Mouse (Mus musculus): ENCODE measurements at regions not wholly inside any gene's neighbourhood (a gene's known extent, or its start where the extent isn't known, plus 50 kb on each side); places are given as distances from the start of the nearest gene placed in this dataset.

DNA sequence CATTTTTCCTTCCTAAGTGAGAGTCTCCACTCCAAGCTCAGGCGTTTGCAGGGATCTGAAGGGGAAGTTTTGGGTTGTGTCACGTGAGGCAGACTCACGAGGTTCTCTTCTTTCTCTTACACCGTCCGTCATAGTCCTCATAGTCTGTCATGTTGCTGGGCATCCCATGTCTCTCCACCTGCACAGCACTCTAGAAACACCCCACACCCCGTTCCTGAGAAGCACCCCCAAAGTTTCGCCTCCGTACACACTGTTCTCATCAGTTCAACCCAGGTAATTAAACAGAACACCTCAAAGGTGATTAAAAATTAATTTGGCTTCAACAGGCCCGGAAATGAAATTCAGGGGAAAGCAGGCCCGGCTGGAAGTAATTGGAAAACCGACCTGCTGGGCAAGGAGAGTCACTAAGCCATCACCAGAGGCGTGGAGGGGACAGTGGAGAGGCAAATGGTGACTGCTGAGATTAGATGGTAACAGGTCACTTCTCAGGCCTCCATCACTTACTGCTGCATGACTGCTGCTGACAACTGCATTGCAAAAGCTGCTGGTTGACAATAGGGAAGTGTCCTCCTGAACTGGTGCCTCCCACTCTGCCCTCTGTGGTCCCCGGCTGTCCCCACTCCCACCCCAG, 63.1 kb upstream of the Smndc1 start:
- H3K36me3 ChIP-seq (replicated peaks) = no peaks in the 10 kb centered on the region
- H3K27ac ChIP-seq = 0 out of 2 replicates have a peak overlapping the region, but pooled peaks have one; percentile 42
- H3K9me3 ChIP-seq = no peaks in the 10 kb centered on the region
- 0 out of 2 replicates have a peak, but pooled peaks have one; percentile 34 for ATAC-seq (ENCODE audit: low FRiP score)
- H3K27me3 ChIP-seq = no peaks in the 10 kb centered on the region
- no peak overlapping the region for H3K9ac ChIP-seq
- no peak overlapping the region for H3K4me2 ChIP-seq
- no peak overlapping the region for H3K4me3 ChIP-seq (replicated peaks)
- WGBS = 68% methylated on average over 13 of the region's 13 CpGs
- peaks cover 19% of the 10 kb centered on the region; the same call in 1 of the 2 replicates for H3K4me1 ChIP-seq

GRCm38 (mm10) chr19:53452360-53452759, 62.0 kb upstream of the Smndc1 start:
- Histone ChIP-seq H3K4me2 (no peak overlapping the region), H3K9me3 (no peaks in the 10 kb centered on the region), H3K4me3 (replicated peaks) (no peak overlapping the region), H3K36me3 (replicated peaks) (no peaks in the 10 kb centered on the region), H3K9ac (no peak overlapping the region), H3K27me3 (no peaks in the 10 kb centered on the region), H3K4me1 (peaks cover 22% of the 10 kb centered on the region; the same call in 1 of the 2 replicates), H3K27ac (0 out of 2 replicates have a peak overlapping the region, but pooled peaks have one; percentile 8)
- 73% methylated on average over 3 of the region's 3 CpGs for WGBS
- ATAC-seq (ENCODE audit: low FRiP score) = no peak

GRCm38 (mm10) chr19:53451388-53451922, 61.1 kb upstream of the Smndc1 start:
- Histone ChIP-seq H3K9ac (no peak overlapping the region), H3K27ac (0 out of 2 replicates have a peak overlapping the region, but pooled peaks have one; percentile 43)
- ATAC-seq (ENCODE audit: low FRiP score) = no peak

GRCm38 (mm10) chr19:53450624-53451387, 60.4 kb upstream of the Smndc1 start:
- Histone ChIP-seq H3K4me1 (peaks cover 22% of the 10 kb centered on the region; the same call in 1 of the 2 replicates), H3K27me3 (no peaks in the 10 kb centered on the region), H3K9me3 (no peaks in the 10 kb centered on the region), H3K9ac (no peak overlapping the region), H3K4me2 (no peak overlapping the region), H3K36me3 (replicated peaks) (no peaks in the 10 kb centered on the region), H3K27ac (peak overlapping the region; percentile 43; the same call in 1 of the 2 replicates), H3K4me3 (replicated peaks) (no peak overlapping the region)
- WGBS = 82% methylated on average over 15 of the region's 17 CpGs
- no peak for ATAC-seq (ENCODE audit: low FRiP score)

More at GRCm38 (mm10) chr19:53451388-53451922, 61.1 kb upstream of the Smndc1 start:
- H3K4me1 ChIP-seq = peaks cover 22% of the 10 kb centered on the region; the same call in 1 of the 2 replicates
- H3K36me3 ChIP-seq (replicated peaks) = no peaks in the 10 kb centered on the region
- H3K27me3 ChIP-seq = no peaks in the 10 kb centered on the region
- H3K9me3 ChIP-seq = no peaks in the 10 kb centered on the region
- no peak overlapping the region for H3K4me2 ChIP-seq
- H3K4me3 ChIP-seq (replicated peaks) = no peak overlapping the region
- WGBS = 54% methylated on average over 13 of the region's 13 CpGs

DNA sequence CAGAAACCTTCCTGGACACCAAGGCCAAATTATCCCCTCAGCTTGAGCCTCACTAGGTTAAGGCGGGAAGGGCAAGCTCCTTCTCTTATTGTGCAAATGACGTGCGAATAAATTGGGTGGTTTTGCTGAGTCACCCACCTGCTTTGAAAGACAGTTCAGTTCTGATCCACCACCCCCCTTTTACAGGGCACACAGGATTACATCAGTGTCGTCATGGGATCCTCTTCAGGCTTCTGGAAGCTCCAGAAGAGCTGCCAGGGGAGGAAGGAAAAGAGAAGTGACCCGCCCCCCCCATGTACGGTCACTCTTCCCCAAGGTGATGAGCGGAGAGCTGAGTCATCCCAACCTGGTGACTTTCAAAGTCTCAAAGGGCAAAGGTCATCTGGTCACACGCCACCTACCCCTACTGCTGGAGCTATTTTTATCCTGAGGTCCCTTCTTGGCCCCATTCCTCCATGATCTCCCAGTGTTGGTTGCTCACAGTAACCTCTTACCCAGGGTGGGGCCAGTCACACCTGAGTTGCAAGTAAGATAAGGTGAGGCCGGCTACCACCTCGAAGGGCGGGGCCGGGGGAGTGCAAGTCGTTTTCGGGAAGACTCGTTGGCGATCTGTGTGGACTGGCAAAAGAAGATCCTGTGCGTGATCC, 58.9 kb upstream of the Smndc1 start:
- peaks cover 4% of the 10 kb centered on the region; the same call in 1 of the 2 replicates for H3K27me3 ChIP-seq
- no peak for ATAC-seq (ENCODE audit: low FRiP score)
- H3K36me3 ChIP-seq (replicated peaks) = no peaks in the 10 kb centered on the region
- H3K9me3 ChIP-seq = no peaks in the 10 kb centered on the region
- WGBS = 86% methylated on average over 17 of the region's 17 CpGs
- H3K27ac ChIP-seq = no peak overlapping the region
- no peak overlapping the region for H3K9ac ChIP-seq
- no peak overlapping the region for H3K4me3 ChIP-seq (replicated peaks)
- H3K4me1 ChIP-seq = peaks cover 25% of the 10 kb centered on the region; the same call in 1 of the 2 replicates
- no peak overlapping the region for H3K4me2 ChIP-seq

DNA sequence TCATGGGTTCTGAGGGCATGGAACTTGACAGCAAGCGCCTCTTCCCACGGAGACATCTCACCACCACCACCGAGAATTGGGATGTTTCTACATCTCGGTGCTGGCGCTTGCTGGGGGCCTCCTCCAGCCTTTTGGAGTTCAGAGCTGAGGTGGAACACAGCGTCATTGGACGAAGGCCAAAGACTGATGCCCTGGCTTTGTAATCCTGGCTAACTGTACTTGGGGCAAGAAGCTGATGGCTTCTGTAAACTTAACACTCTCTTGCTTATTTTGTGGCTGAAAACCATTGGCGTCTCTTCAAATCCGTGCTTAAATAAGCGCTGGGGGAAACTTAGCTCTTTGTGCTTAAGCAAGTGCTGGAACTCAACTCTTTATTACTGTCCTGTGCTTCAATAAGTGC, 57.8 kb upstream of the Smndc1 start:
- H3K27me3 ChIP-seq = peaks cover 4% of the 10 kb centered on the region; the same call in 1 of the 2 replicates
- peaks cover 17% of the 10 kb centered on the region; the same call in 1 of the 2 replicates for H3K4me1 ChIP-seq
- no peak for ATAC-seq (ENCODE audit: low FRiP score)
- H3K4me2 ChIP-seq = no peak overlapping the region
- WGBS = 84% methylated on average over 10 of the region's 10 CpGs
- H3K9me3 ChIP-seq = no peaks in the 10 kb centered on the region
- H3K4me3 ChIP-seq (replicated peaks) = no peak overlapping the region
- no peak overlapping the region for H3K9ac ChIP-seq
- no peaks in the 10 kb centered on the region for H3K36me3 ChIP-seq (replicated peaks)
- no peak overlapping the region for H3K27ac ChIP-seq

GRCm38 (mm10) chr19:53447754-53448153, 57.4 kb upstream of the Smndc1 start:
- WGBS = 51% methylated on average over 6 of the region's 6 CpGs
- peaks cover 17% of the 10 kb centered on the region; the same call in 1 of the 2 replicates for H3K4me1 ChIP-seq
- no peak for ATAC-seq (ENCODE audit: low FRiP score)
- no peaks in the 10 kb centered on the region for H3K36me3 ChIP-seq (replicated peaks)
- H3K4me3 ChIP-seq (replicated peaks) = no peak overlapping the region
- H3K27me3 ChIP-seq = peaks cover 4% of the 10 kb centered on the region; the same call in 1 of the 2 replicates
- H3K9ac ChIP-seq = no peak overlapping the region
- H3K27ac ChIP-seq = no peak overlapping the region
- H3K4me2 ChIP-seq = no peak overlapping the region
- no peaks in the 10 kb centered on the region for H3K9me3 ChIP-seq

GRCm38 (mm10) chr19:53446216-53446615, 55.8 kb upstream of the Smndc1 start:
- no peaks in the 10 kb centered on the region for H3K9me3 ChIP-seq
- H3K4me2 ChIP-seq = no peak overlapping the region
- H3K27ac ChIP-seq = no peak overlapping the region
- H3K36me3 ChIP-seq (replicated peaks) = no peaks in the 10 kb centered on the region
- 81% methylated on average over 5 of the region's 5 CpGs for WGBS
- H3K27me3 ChIP-seq = peaks cover 4% of the 10 kb centered on the region; the same call in 1 of the 2 replicates
- H3K9ac ChIP-seq = no peak overlapping the region
- H3K4me3 ChIP-seq (replicated peaks) = no peak overlapping the region
- no peak for ATAC-seq (ENCODE audit: low FRiP score)
- H3K4me1 ChIP-seq = peaks cover 13% of the 10 kb centered on the region; the same call in 1 of the 2 replicates

DNA sequence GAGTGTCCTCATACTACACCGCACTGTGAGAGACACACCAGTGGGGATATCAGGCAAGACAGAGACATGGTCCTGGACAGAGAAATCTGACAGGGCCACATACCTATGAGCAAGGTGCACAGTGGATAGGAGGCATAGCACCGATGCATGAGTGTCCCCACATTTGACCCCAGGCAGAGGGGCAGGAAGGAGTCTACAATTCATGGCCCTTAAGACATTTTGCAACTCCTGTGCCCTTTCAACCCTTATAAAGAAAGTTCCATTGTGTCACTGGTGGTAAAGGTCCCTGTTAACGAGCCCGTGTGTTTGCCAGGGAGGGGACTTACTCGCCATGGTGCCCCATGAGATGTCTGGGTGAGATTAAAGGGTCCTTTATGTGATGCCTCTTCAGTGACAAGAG, 54.3 kb upstream of the Smndc1 start:
- no peaks in the 10 kb centered on the region for H3K9me3 ChIP-seq
- H3K36me3 ChIP-seq (replicated peaks) = no peaks in the 10 kb centered on the region
- ATAC-seq (ENCODE audit: low FRiP score) = no peak

DNA sequence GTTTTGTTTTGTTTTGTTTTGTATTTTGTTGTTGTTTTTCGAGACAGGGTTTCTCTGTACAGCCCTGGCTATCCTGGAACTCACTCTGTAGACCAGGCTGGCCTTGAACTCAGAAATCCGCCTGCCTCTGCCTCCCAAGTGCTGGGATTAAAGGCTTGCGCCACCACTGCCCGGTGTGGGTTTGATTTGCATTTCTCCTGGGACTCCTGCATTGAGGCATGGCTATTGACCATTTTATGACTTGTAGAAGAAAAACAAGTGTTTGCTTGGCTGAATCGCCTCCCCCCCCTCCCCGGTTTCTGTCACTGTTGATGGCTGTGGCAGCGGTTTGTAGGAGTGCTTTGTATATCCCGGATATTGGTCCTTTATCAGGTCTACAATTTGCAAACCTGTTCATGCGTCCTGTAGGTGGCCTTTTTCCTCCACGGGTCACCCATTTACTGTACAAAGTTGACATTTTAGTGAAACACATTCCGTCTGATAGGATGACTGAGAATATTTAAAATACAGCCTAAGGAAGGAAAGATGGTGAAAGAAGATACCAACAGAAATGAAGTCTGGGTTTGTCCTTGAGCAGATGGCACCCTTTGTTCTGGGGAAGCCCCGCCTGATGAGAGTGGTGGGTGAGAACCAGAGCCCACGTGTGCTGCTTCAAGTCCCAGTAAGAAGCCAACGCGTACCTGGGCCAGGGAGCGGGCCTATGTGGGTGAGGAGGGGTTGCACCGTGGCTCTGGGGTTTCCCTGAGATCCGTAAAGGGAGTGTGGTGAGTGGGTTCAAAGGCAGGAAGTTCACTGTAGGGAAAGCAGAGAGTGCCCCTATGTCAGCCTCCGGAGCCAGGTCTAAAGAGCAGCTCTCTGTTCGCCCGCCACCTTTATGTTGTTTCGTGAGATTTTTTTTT, 52.6 kb upstream of the Smndc1 start:
- 86% methylated on average over 22 of the region's 22 CpGs for WGBS
- Histone ChIP-seq H3K4me3 (replicated peaks) (no peak overlapping the region), H3K4me1 (peaks cover 19% of the 10 kb centered on the region), H3K27me3 (peaks cover 4% of the 10 kb centered on the region; the same call in 1 of the 2 replicates), H3K4me2 (no peak overlapping the region), H3K9me3 (no peaks in the 10 kb centered on the region), H3K27ac (no peak overlapping the region), H3K9ac (no peak overlapping the region), H3K36me3 (replicated peaks) (no peaks in the 10 kb centered on the region)
- ATAC-seq (ENCODE audit: low FRiP score) = no peak

More for the DNA sequence above, 54.3 kb upstream of the Smndc1 start:
- Histone ChIP-seq H3K27me3 (peaks cover 4% of the 10 kb centered on the region; the same call in 1 of the 2 replicates), H3K27ac (no peak overlapping the region), H3K4me3 (replicated peaks) (no peak overlapping the region), H3K9ac (no peak overlapping the region), H3K4me1 (peaks cover 19% of the 10 kb centered on the region), H3K4me2 (no peak overlapping the region)
- 35% methylated on average over 5 of the region's 5 CpGs for WGBS

GRCm38 (mm10) chr19:53442132-53442610, 51.8 kb upstream of the Smndc1 start:
- H3K27ac ChIP-seq = no peak overlapping the region
- H3K36me3 ChIP-seq (replicated peaks) = no peaks in the 10 kb centered on the region
- H3K27me3 ChIP-seq = peaks cover 4% of the 10 kb centered on the region; the same call in 1 of the 2 replicates
- no peak overlapping the region for H3K4me2 ChIP-seq
- no peaks in the 10 kb centered on the region for H3K9me3 ChIP-seq
- no peak for ATAC-seq (ENCODE audit: low FRiP score)
- no peak overlapping the region for H3K4me3 ChIP-seq (replicated peaks)
- WGBS = 96% methylated on average over 4 of the region's 4 CpGs
- peaks cover 17% of the 10 kb centered on the region for H3K4me1 ChIP-seq
- no peak overlapping the region for H3K9ac ChIP-seq
